Mouse (Mus musculus) heart, embryonic 12.5 days (tissue): ENCODE results near the gene Cyp2d11. TPM values are rescaled to one million over a fixed set of nuclear protein-coding genes. Genes with fewer than 3 reads are reported as not detected.

Experiments used
- ATAC-seq: fragments of 200-750 bp; cut with Nextera tagmentation; 2 replicates; pipeline ENCODE4 v1.8.0; 2017; ENCODE audit warnings: moderate TSS enrichment, moderate library complexity; ENCODE audit not compliant: insufficient number of reproducible peaks, low FRiP score
- H3K27ac ChIP-seq: fragments of 300-500 bp; sonication (generic); 2 replicates; pipeline ENCODE4 v1.5.1; 2016; ENCODE audit warnings: mild to moderate bottlenecking, moderate library complexity; ENCODE audit not compliant: poor library complexity, severe bottlenecking
- H3K27me3 ChIP-seq: fragments of 300-500 bp; sonication (generic); replicated peaks from 2 replicates; pipeline ENCODE4 v1.6.1; 2016; ENCODE audit warnings: mild to moderate bottlenecking, moderate library complexity
- H3K36me3 ChIP-seq: fragments of 300-500 bp; sonication (generic); 2 replicates; pipeline ENCODE4 v1.6.1; 2016; ENCODE audit warnings: mild to moderate bottlenecking, moderate library complexity
- H3K4me1 ChIP-seq: fragments of 300-500 bp; sonication (generic); replicated peaks from 2 replicates; pipeline ENCODE4 v1.6.1; 2016; ENCODE audit warnings: mild to moderate bottlenecking
- H3K4me2 ChIP-seq: fragments of 300-500 bp; sonication (generic); 2 replicates; pipeline ENCODE4 v1.6.1; 2016; ENCODE audit warnings: mild to moderate bottlenecking, moderate library complexity
- H3K4me3 ChIP-seq: fragments of 300-500 bp; sonication (generic); 2 replicates; pipeline ENCODE4 v1.5.1; 2016; ENCODE audit warnings: mild to moderate bottlenecking
- H3K9ac ChIP-seq: fragments of 300-500 bp; sonication (generic); 2 replicates; pipeline ENCODE4 v1.6.1; 2016; ENCODE audit warnings: mild to moderate bottlenecking, moderate library complexity
- H3K9me3 ChIP-seq: fragments of 300-500 bp; sonication (generic); replicated peaks from 2 replicates; pipeline ENCODE4 v1.6.1; 2016; ENCODE audit warnings: mild to moderate bottlenecking, moderate library complexity
- WGBS: fragments of 180-500 bp; shearing (Covaris S2); methylation state at CpG from one replicate; pipeline ENCODE4 v1.1.7; 2016; 5-methylcytosine and 5-hydroxymethylcytosine counted together
- polyA plus RNA-seq: library from polyadenylated mRNA; unstranded; fragments of >200 nt; fragmentation: Nextera tagmentation; extraction: Ambion mirVana; gene quantifications from 2 replicates; pipeline ENCODE4 v1.2.1, GENCODE M21; 2016

The Cyp2d11 gene
- polyA plus RNA-seq, 1 experiment from 2014 or later = not detected

DNA sequence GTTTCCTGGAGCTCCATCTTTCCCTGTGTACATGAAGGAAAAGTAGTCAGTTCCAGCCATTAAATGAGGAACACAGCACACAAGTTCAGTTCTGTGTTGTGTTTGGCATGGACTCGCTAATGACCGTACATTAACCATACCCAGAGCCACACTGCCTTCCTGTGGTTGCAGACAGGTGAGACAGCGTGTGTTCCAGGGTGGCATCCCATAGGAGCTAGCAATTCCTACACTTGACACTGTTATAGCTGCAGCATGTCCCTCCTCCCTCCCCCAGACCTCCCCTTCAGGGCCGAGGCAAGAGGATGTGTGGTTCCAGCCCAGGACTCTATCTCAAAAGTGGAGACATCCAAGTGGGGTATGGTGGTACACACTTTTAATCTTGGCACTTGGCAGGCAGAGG is 43.5 kb downstream of the Cyp2d11 start:
- H3K4me3 ChIP-seq = no peak overlapping the region
- H3K4me2 ChIP-seq = no peak overlapping the region
- no peak overlapping the region for H3K27ac ChIP-seq
- no peaks in the 10 kb centered on the region for H3K9me3 ChIP-seq
- H3K4me1 ChIP-seq = peaks cover 36% of the 10 kb centered on the region
- no peak for ATAC-seq
- no peak overlapping the region for H3K9ac ChIP-seq
- no peaks in the 10 kb centered on the region for H3K27me3 ChIP-seq
- H3K36me3 ChIP-seq = peaks cover 41% of the 10 kb centered on the region
- 80% methylated on average over 4 of the region's 4 CpGs for WGBS

DNA sequence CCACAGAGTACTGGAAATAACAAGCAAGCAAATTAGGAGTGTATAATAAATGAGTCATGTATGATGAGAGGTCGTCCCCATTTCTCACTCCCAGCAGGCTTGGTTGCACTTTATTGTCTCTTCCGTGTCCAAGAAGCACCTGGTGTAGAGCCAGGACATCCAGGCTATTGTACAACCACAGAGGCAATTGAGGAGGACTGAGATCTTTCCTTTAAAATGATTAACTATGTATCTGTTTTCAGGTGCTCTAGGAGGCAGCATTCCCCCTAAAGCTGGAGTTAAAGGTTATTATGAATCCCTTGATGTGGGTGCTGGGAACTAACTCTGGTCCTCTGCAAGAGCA is 44.9 kb downstream of the Cyp2d11 start:
- 91% methylated on average over 2 of the region's 2 CpGs for WGBS
- no peak for ATAC-seq
- no peak overlapping the region for H3K4me3 ChIP-seq
- H3K9me3 ChIP-seq = no peaks in the 10 kb centered on the region
- H3K4me2 ChIP-seq = no peak overlapping the region
- no peaks in the 10 kb centered on the region for H3K27me3 ChIP-seq
- peaks cover 41% of the 10 kb centered on the region for H3K36me3 ChIP-seq
- H3K27ac ChIP-seq = no peak overlapping the region
- H3K4me1 ChIP-seq = peaks cover 34% of the 10 kb centered on the region
- H3K9ac ChIP-seq = no peak overlapping the region

- Histone ChIP-seq H3K9me3 (no peaks in the 10 kb centered on the region), H3K4me3 (no peak overlapping the region), H3K27ac (no peak overlapping the region), H3K4me2 (no peak overlapping the region), H3K4me1 (peaks cover 34% of the 10 kb centered on the region), H3K9ac (no peak overlapping the region), H3K36me3 (peaks cover 43% of the 10 kb centered on the region), H3K27me3 (no peaks in the 10 kb centered on the region)
- ATAC-seq = no peak
- whole genome bisulfite sequencing = 87% methylated on average over 8 of the region's 8 CpGs
These were observed 45.4 kb downstream of the Cyp2d11 start for GRCm38 (mm10) chr15:82348258-82348998.

- Histone ChIP-seq H3K27ac (no peak overlapping the region), H3K27me3 (no peaks in the 10 kb centered on the region), H3K4me3 (no peak overlapping the region), H3K36me3 (peaks cover 45% of the 10 kb centered on the region), H3K9me3 (no peaks in the 10 kb centered on the region), H3K4me2 (peak overlapping the region; percentile 90; the same call in 1 of the 2 replicates), H3K9ac (0 out of 2 replicates have a peak overlapping the region, but pooled peaks have one; percentile 8), H3K4me1 (peaks cover 33% of the 10 kb centered on the region)
- ATAC-seq = no peak
- WGBS = 92% methylated on average over 12 of the region's 12 CpGs
These were observed 46.0 kb downstream of the Cyp2d11 start for GRCm38 (mm10) chr15:82347852-82348251.

GRCm38 (mm10) chr15:82347303-82347676 is 46.5 kb downstream of the Cyp2d11 start:
- Histone ChIP-seq H3K27ac (peak overlapping the region; percentile 80; the same call in 1 of the 2 replicates), H3K4me3 (peak overlapping the region; percentile 70), H3K4me2 (peak overlapping the region; percentile 90), H3K27me3 (no peaks in the 10 kb centered on the region), H3K36me3 (peaks cover 45% of the 10 kb centered on the region), H3K4me1 (peaks cover 31% of the 10 kb centered on the region), H3K9me3 (no peaks in the 10 kb centered on the region), H3K9ac (peak overlapping the region; percentile 79)
- ATAC-seq = no peak
- 79% methylated on average over 4 of the region's 4 CpGs for WGBS

GRCm38 (mm10) chr15:82346580-82347302 is 47.1 kb downstream of the Cyp2d11 start:
- Histone ChIP-seq H3K27ac (peak overlapping the region; percentile 80), H3K36me3 (peaks cover 45% of the 10 kb centered on the region), H3K27me3 (no peaks in the 10 kb centered on the region), H3K9me3 (no peaks in the 10 kb centered on the region), H3K4me1 (peaks cover 31% of the 10 kb centered on the region), H3K4me3 (peak overlapping the region; percentile 70), H3K9ac (peak overlapping the region; percentile 79), H3K4me2 (peak overlapping the region; percentile 90)
- ATAC-seq = no peak
- 47% methylated on average over 14 of the region's 14 CpGs for WGBS

- Histone ChIP-seq H3K4me1 (peaks cover 32% of the 10 kb centered on the region), H3K4me2 (peak overlapping the region; percentile 90), H3K4me3 (peak overlapping the region; percentile 70), H3K27me3 (no peaks in the 10 kb centered on the region), H3K27ac (peak overlapping the region; percentile 83), H3K9me3 (no peaks in the 10 kb centered on the region), H3K36me3 (peaks cover 42% of the 10 kb centered on the region), H3K9ac (peak overlapping the region; percentile 79)
- WGBS = under 1% methylated on average over 51 of the region's 51 CpGs
- ATAC-seq = peak; percentile 95
These were observed 47.9 kb downstream of the Cyp2d11 start for GRCm38 (mm10) chr15:82345820-82346470.

- peak overlapping the region; percentile 90 for H3K4me2 ChIP-seq
- no peak overlapping the region; the same call in 1 of the 2 replicates for H3K4me3 ChIP-seq
- no peak overlapping the region for H3K27ac ChIP-seq
These were observed 48.9 kb downstream of the Cyp2d11 start for GRCm38 (mm10) chr15:82344971-82345370.

GRCm38 (mm10) chr15:82343368-82344287 is 50.2 kb downstream of the Cyp2d11 start:
- WGBS = 88% methylated on average over 27 of the region's 27 CpGs
- Histone ChIP-seq H3K4me2 (peak overlapping the region; percentile 37), H3K9me3 (no peaks in the 10 kb centered on the region), H3K27ac (no peak overlapping the region), H3K9ac (no peak overlapping the region), H3K27me3 (no peaks in the 10 kb centered on the region), H3K4me3 (no peak overlapping the region), H3K36me3 (peaks cover 19% of the 10 kb centered on the region), H3K4me1 (peaks cover 45% of the 10 kb centered on the region)
- ATAC-seq = no peak

More at GRCm38 (mm10) chr15:82344971-82345370, 48.9 kb downstream of the Cyp2d11 start:
- 87% methylated on average over 6 of the region's 6 CpGs for WGBS
- peaks cover 33% of the 10 kb centered on the region for H3K36me3 ChIP-seq
- H3K27me3 ChIP-seq = no peaks in the 10 kb centered on the region
- peaks cover 39% of the 10 kb centered on the region for H3K4me1 ChIP-seq
- no peak overlapping the region for H3K9ac ChIP-seq
- no peak for ATAC-seq
- no peaks in the 10 kb centered on the region for H3K9me3 ChIP-seq

- H3K9me3 ChIP-seq = no peaks in the 10 kb centered on the region
- peaks cover 8% of the 10 kb centered on the region for H3K36me3 ChIP-seq
- WGBS = 64% methylated on average over 5 of the region's 5 CpGs
- peaks cover 46% of the 10 kb centered on the region for H3K4me1 ChIP-seq
- H3K27me3 ChIP-seq = no peaks in the 10 kb centered on the region
- ATAC-seq = no peak
- peak overlapping the region; percentile 5; the same call in 1 of the 2 replicates for H3K4me2 ChIP-seq
- no peak overlapping the region for H3K4me3 ChIP-seq
- H3K27ac ChIP-seq = peak overlapping the region; percentile 71
- no peak overlapping the region for H3K9ac ChIP-seq
These were observed 51.3 kb downstream of the Cyp2d11 start for GRCm38 (mm10) chr15:82342543-82342935.
